Comparison of ENCODE assay signal across 23 mouse cellular contexts in the genomic region with DNA sequence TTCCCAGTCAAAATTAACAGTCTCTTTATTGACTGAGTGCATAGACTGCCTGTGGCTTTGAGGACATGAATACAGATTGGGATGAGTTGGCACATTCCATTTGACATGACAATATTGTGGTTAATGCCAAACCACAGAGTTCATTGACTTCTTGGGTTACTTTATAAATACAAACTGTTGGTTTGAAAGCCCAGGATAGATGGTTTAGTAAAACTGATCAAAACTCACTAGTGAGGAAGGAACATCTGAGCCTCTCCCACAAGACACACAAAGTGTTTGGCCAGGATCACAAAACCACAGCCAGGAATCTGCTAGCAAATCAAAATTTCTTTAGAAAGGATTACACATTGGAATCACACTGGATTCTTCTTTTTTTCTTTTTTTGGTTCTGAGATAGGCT. TPM values are rescaled to one million over a fixed set of nuclear protein-coding genes. Genes with fewer than 3 reads are reported as not detected.
"Had no signal": no experiment of that assay in that cellular context is flagged by ENCODE, and none has a peak within 500 bp of the region (broad histone marks: within the 10 kb centered on the region; RNA-seq: fewer than 3 reads in every experiment).

No protein-coding gene starts in this region.

- H3K27me3 ChIP-seq: limb, embryonic 15.5 days; liver, embryonic 13.5 days; neural tube, embryonic 15.5 days had no signal

- H3K4me3 ChIP-seq: kidney, embryonic 15.5 days; limb, embryonic 12.5 days; limb, embryonic 15.5 days; liver, embryonic 13.5 days; midbrain, embryonic 12.5 days; midbrain, embryonic 15.5 days; neural tube, embryonic 12.5 days; neural tube, embryonic 15.5 days had no signal

- H3K27ac ChIP-seq: kidney, embryonic 15.5 days; limb, embryonic 12.5 days; limb, embryonic 15.5 days; liver, embryonic 13.5 days; macrophage; midbrain, embryonic 12.5 days; midbrain, embryonic 15.5 days; neural tube, embryonic 12.5 days; neural tube, embryonic 15.5 days; stomach, postnatal 0 days had no signal

- H3K36me3 ChIP-seq: kidney, embryonic 15.5 days; limb, embryonic 12.5 days; limb, embryonic 15.5 days; liver, embryonic 13.5 days; midbrain, embryonic 12.5 days; midbrain, embryonic 15.5 days; neural tube, embryonic 12.5 days; neural tube, embryonic 15.5 days had no signal

- DNase-seq: kidney, postnatal 10 days; kidney, postnatal 4 days; left cerebral cortex, postnatal 4 days; liver, embryonic 13.5 days; lung, adult 2 months; right cerebral cortex, adult 18-20 months; right cerebral cortex, postnatal 14 days; right cerebral cortex, postnatal 4 days; thymus, adult 2 months; thymus, postnatal 14 days; thymus, postnatal 4 days had no signal

- H3K4me1 ChIP-seq: limb, embryonic 15.5 days; liver, embryonic 13.5 days had no signal

- H3K4me2 ChIP-seq: kidney, embryonic 15.5 days; limb, embryonic 12.5 days; limb, embryonic 15.5 days; liver, embryonic 13.5 days; midbrain, embryonic 12.5 days; midbrain, embryonic 15.5 days; neural tube, embryonic 12.5 days; neural tube, embryonic 15.5 days had no signal

- H3K9ac ChIP-seq: kidney, embryonic 15.5 days; limb, embryonic 12.5 days; limb, embryonic 15.5 days; liver, embryonic 13.5 days; midbrain, embryonic 12.5 days; midbrain, embryonic 15.5 days; neural tube, embryonic 12.5 days; neural tube, embryonic 15.5 days had no signal

- H3K9me3 ChIP-seq: kidney, embryonic 15.5 days; limb, embryonic 12.5 days; limb, embryonic 15.5 days; liver, embryonic 13.5 days; midbrain, embryonic 12.5 days; midbrain, embryonic 15.5 days; neural tube, embryonic 12.5 days; neural tube, embryonic 15.5 days had no signal

- ATAC-seq: midbrain, embryonic 15.5 days had no signal

RNA-seq across cellular contexts. Expression of a gene that starts 30.0 kb away (rescaled TPM):
- total RNA-seq: megakaryocyte, adult 5-6 weeks had no signal
- polyA plus RNA-seq: kidney, embryonic 15.5 days; liver, embryonic 13.5 days; liver, embryonic 16.5 days; lung, adult 2 months; macrophage; stomach, embryonic 14.5 days; stomach, postnatal 0 days had no signal
